ENCODE assay signal across 11 mouse cellular contexts in genomic region chr5:97598741-97599140, GRCm38 (mm10).
DNase-seq lines count a peak whose midpoint lies in the region; TF ChIP-seq lines count a peak whose summit lies in the region.
"Had no signal": no experiment of that assay in that cellular context is flagged by ENCODE, and none has a peak within 500 bp of the region (broad histone marks: within the 10 kb centered on the region; RNA-seq: fewer than 3 reads in every experiment).

No protein-coding gene starts in this region.

- intact Hi-C loops in gastrocnemius, adult 2 months (cut with DNase I): no loop called here
- intact Hi-C loops in gastrocnemius, postnatal 14 days (cut with DNase I; ENCODE audit: low total_unique reads): no loop called here

- DNase-seq in gastrocnemius, adult 2 months: no peak
- no peak for DNase-seq in gastrocnemius, postnatal 14 days
- DNase-seq in lung, postnatal 36 days: peak; percentile 34
- DNase-seq in lung, postnatal 4 days: no peak
- peak; percentile 34 to 52 for DNase-seq in cerebellum, postnatal 25 days
- peak; percentile 25 for DNase-seq in retina, postnatal 1 day
- no peak for DNase-seq in thymus, postnatal 36 days
- DNase-seq: heart, postnatal 36 days; kidney, adult 11 months had no signal

- peak; percentile 5; the same call in 1 of the 2 replicates for TF ChIP-seq CTCF in gastrocnemius, adult 2 months (IDR thresholded peaks at IDR 0.05)

- H3K4me3 ChIP-seq in gastrocnemius, adult 2 months: no peak overlapping the region
- H3K4me3 ChIP-seq: lung, embryonic 15.5 days; midbrain, embryonic 12.5 days had no signal

- H3K27ac ChIP-seq in gastrocnemius, adult 2 months: no peak overlapping the region
- H3K27ac ChIP-seq: lung, embryonic 15.5 days; midbrain, embryonic 12.5 days had no signal

Comparison
In these comparisons a context has a peak if more than half of its experiments do, and no peak if none do; other contexts are left out.
1. DNase-seq: peak in lung, postnatal 36 days (single experiment), cerebellum, postnatal 25 days (2 of 2) and retina, postnatal 1 day (single experiment); none in gastrocnemius, adult 2 months (single experiment), gastrocnemius, postnatal 14 days (single experiment), lung, postnatal 4 days (0 of 2) and thymus, postnatal 36 days (0 of 2).